Mouse (Mus musculus) brown adipose tissue, adult 24 weeks (tissue): ENCODE results near the gene Gm4952. TPM values are rescaled to one million over a fixed set of nuclear protein-coding genes. Genes with fewer than 3 reads are reported as not detected.
A peak's percentile ranks its signal among the peaks of the same experiment; 100 is the strongest.

Experiments
- H3K27ac ChIP-seq: fragments of 200-500 bp; replicated peaks from 2 replicates; pipeline ENCODE4 v1.5.1; 2012; ENCODE audit warnings: low read depth, mild to moderate bottlenecking, low read length
- H3K4me1 ChIP-seq: fragments of 200-500 bp; 2 replicates; pipeline ENCODE4 v1.6.1; 2012; ENCODE audit warnings: low read length, mixed read lengths; ENCODE audit not compliant: control insufficient read depth, insufficient read depth, insufficient read length
- H3K4me3 ChIP-seq: fragments of 200-500 bp; 2 replicates; pipeline ENCODE4 v1.5.1; 2012; ENCODE audit warnings: low read depth, mild to moderate bottlenecking, low read length, moderate library complexity; ENCODE audit not compliant: insufficient read depth
- polyA plus RNA-seq: library from polyadenylated mRNA; stranded (reverse); fragments of >200 nt; gene quantifications from 2 replicates; pipeline ENCODE4 v1.2.4, GENCODE M21; 2012; ENCODE audit not compliant: missing spikeins, insufficient read depth, insufficient read length

The Gm4952 gene
- not detected in 2 replicates for polyA plus RNA-seq

- H3K4me3 ChIP-seq: no peak within 1 kb of the TSS
- H3K4me1 ChIP-seq: no peaks in the 10 kb centered on the region
- H3K27ac ChIP-seq: no peak within 1 kb of the TSS
These were observed at the start of gene Gm4952 for GRCm38 (mm10) chr19:12599674-12600073. Gm4952 (plus strand) TSS chr19:12599974.

GRCm38 (mm10) chr19:12550005-12550942 lies 49.5 kb upstream of the Gm4952 start:
- Histone ChIP-seq H3K27ac (no peak overlapping the region), H3K4me1 (no peaks in the 10 kb centered on the region), H3K4me3 (no peak overlapping the region)

GRCm38 (mm10) chr19:12556293-12556692 lies 43.5 kb upstream of the Gm4952 start:
- Histone ChIP-seq H3K27ac (no peak overlapping the region), H3K4me1 (no peaks in the 10 kb centered on the region), H3K4me3 (no peak overlapping the region)

- H3K4me3 ChIP-seq: no peak overlapping the region
- H3K27ac ChIP-seq: no peak overlapping the region
These were observed 41.6 kb upstream of the Gm4952 start for GRCm38 (mm10) chr19:12558219-12558618.

GRCm38 (mm10) chr19:12564197-12564596 lies 35.6 kb upstream of the Gm4952 start:
- Histone ChIP-seq H3K27ac (no peak overlapping the region), H3K4me3 (no peak overlapping the region), H3K4me1 (no peaks in the 10 kb centered on the region)

More at GRCm38 (mm10) chr19:12558219-12558618, 41.6 kb upstream of the Gm4952 start:
- no peaks in the 10 kb centered on the region for H3K4me1 ChIP-seq

GRCm38 (mm10) chr19:12567011-12567410 lies 32.8 kb upstream of the Gm4952 start:
- Histone ChIP-seq H3K4me1 (no peaks in the 10 kb centered on the region), H3K27ac (no peak overlapping the region), H3K4me3 (no peak overlapping the region)

GRCm38 (mm10) chr19:12570866-12571265 lies 28.9 kb upstream of the Gm4952 start:
- Histone ChIP-seq H3K27ac (no peak overlapping the region), H3K4me3 (no peak overlapping the region), H3K4me1 (peaks cover 2% of the 10 kb centered on the region; the same call in 1 of the 2 replicates)

- peaks cover 4% of the 10 kb centered on the region for H3K4me1 ChIP-seq
- H3K27ac ChIP-seq: no peak overlapping the region
- no peak overlapping the region for H3K4me3 ChIP-seq
These were observed 28.1 kb upstream of the Gm4952 start for GRCm38 (mm10) chr19:12571687-12572086.

- Histone ChIP-seq H3K4me3 (no peak overlapping the region), H3K4me1 (peaks cover 4% of the 10 kb centered on the region), H3K27ac (peak overlapping the region; percentile 72)
These were observed 27.0 kb upstream of the Gm4952 start for GRCm38 (mm10) chr19:12572614-12573265.

- peak overlapping the region; percentile 61 for H3K4me3 ChIP-seq
- peaks cover 4% of the 10 kb centered on the region for H3K4me1 ChIP-seq
- peak overlapping the region; percentile 91 for H3K27ac ChIP-seq
These were observed 26.3 kb upstream of the Gm4952 start for GRCm38 (mm10) chr19:12573266-12574011.

GRCm38 (mm10) chr19:12574012-12574407 lies 25.8 kb upstream of the Gm4952 start:
- H3K27ac ChIP-seq: peak overlapping the region; percentile 91
- peaks cover 4% of the 10 kb centered on the region for H3K4me1 ChIP-seq
- peak overlapping the region; percentile 61 for H3K4me3 ChIP-seq

- H3K4me3 ChIP-seq: no peak overlapping the region
These were observed 24.7 kb upstream of the Gm4952 start for GRCm38 (mm10) chr19:12575107-12575506.

GRCm38 (mm10) chr19:12575514-12575913 lies 24.3 kb upstream of the Gm4952 start:
- peak overlapping the region; percentile 91; the same call in 1 of the 2 replicates for H3K27ac ChIP-seq
- no peak overlapping the region for H3K4me3 ChIP-seq
- peaks cover 4% of the 10 kb centered on the region for H3K4me1 ChIP-seq

More at GRCm38 (mm10) chr19:12575107-12575506, 24.7 kb upstream of the Gm4952 start:
- peaks cover 4% of the 10 kb centered on the region for H3K4me1 ChIP-seq
- H3K27ac ChIP-seq: peak overlapping the region; percentile 91; the same call in 1 of the 2 replicates

GRCm38 (mm10) chr19:12576639-12577038 lies 23.1 kb upstream of the Gm4952 start:
- H3K4me3 ChIP-seq: no peak overlapping the region
- H3K27ac ChIP-seq: no peak overlapping the region
- peaks cover 4% of the 10 kb centered on the region for H3K4me1 ChIP-seq

- Histone ChIP-seq H3K4me1 (peaks cover 2% of the 10 kb centered on the region; the same call in 1 of the 2 replicates), H3K27ac (peak overlapping the region; percentile 97)
These were observed 14.5 kb upstream of the Gm4952 start for GRCm38 (mm10) chr19:12585310-12585709.

More at GRCm38 (mm10) chr19:12585310-12585709, 14.5 kb upstream of the Gm4952 start:
- H3K4me3 ChIP-seq: no peak overlapping the region
